Mouse (Mus musculus) G1E (cell line): ENCODE results near the gene Parp9.
"Not testable (repeated sequence)": the region's sequence is repeated elsewhere in the genome, so short reads cannot be mapped to it uniquely, and the experiment has no call there.

Source experiments
- CTCF ChIP-seq: IDR thresholded peaks from 2 replicates; pipeline ENCODE4 v1.5.1; 2012; ENCODE audit warnings: low read depth, low read length, inconsistent platforms, mixed read lengths
- GATA1 ChIP-seq: IDR thresholded peaks from 2 replicates; pipeline ENCODE4 v1.6.1; 2012; ENCODE audit warnings: borderline replicate concordance, low read length, inconsistent platforms, mixed read lengths
- TAL1 ChIP-seq: conservative IDR thresholded peaks from 2 replicates; pipeline ENCODE4 v1.6.1; 2012; ENCODE audit warnings: low read depth, low read length, inconsistent platforms, mixed read lengths

- TF ChIP-seq CTCF, TAL1, GATA1: not testable (repeated sequence)
These were observed 40.2 kb downstream of the Parp9 start, which contains the start of gene Kpna1 for GRCm38 (mm10) chr16:35978450-35978849.
